ENCODE assay signal across 10 mouse cellular contexts in the genomic region with DNA sequence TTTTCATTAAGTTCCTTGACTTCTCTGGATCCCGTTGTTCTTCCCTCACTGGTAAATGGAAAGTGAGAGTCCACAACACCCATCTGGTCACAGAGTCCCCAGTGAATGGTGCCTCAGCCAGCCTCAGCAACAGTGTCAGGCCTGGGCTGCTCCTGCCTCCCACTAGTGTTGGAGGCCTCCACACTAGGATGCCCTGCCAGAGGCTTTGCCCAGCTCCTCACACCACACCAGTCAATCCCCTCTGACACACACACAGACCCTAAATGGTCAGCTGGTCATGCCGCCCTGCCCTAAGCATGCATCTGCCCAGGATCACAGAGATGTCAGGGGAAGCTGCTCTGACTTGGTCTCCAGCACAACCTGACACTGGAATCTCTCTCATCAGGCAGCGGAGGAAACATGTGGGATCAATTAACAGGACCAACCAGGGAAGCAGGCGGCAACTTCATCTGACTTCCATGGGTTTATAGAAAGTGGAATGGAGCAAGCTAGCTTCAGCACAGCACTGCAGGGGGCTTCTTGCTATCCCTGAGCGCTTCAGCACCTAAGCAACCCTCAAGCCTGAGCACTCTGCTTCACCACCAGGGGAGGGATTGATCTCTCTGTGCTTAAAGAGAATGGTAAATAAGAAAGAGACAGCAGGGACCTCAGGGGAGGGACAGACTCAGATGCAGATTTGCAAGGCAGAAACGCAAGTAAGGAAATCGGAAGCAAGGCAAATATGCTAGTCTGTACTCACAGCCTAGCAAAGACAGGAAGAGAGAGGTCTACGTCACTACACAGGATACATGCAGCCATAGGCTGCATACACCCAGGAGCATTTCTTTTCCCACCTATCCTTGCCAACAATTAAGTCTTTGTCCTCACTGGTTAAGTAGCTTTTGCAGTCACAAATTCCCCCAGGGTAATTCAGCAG. TPM values are rescaled to one million over a fixed set of nuclear protein-coding genes. Genes with fewer than 3 reads are reported as not detected.
DNase-seq lines count a peak whose midpoint lies in the region; ATAC-seq and TF ChIP-seq lines count a peak whose summit lies in the region.
"Had no signal": no experiment of that assay in that cellular context is flagged by ENCODE, and none has a peak within 500 bp of the region (broad histone marks: within the 10 kb centered on the region; RNA-seq: fewer than 3 reads in every experiment).

No protein-coding gene starts in this region.

- H3K36me3 ChIP-seq in heart, embryonic 12.5 days, result no peaks in the 10 kb centered on the region
- no peaks in the 10 kb centered on the region for H3K36me3 ChIP-seq in hindbrain, embryonic 11.5 days (ENCODE audit: control insufficient read depth, insufficient read depth, low read length)
- no peaks in the 10 kb centered on the region for H3K36me3 ChIP-seq in midbrain, postnatal 0 days (ENCODE audit: insufficient read depth, low read length)

- H3K4me3 ChIP-seq in heart, embryonic 12.5 days, result 0 out of 2 replicates have a peak overlapping the region, but pooled peaks have one; percentile 13
- H3K4me3 ChIP-seq in hindbrain, embryonic 11.5 days (ENCODE audit: low read depth, low read length), result no peak overlapping the region
- H3K4me3 ChIP-seq in midbrain, postnatal 0 days (ENCODE audit: low read depth, low read length), result no peak overlapping the region
- H3K4me3 ChIP-seq: left cerebral cortex, adult 2 months had no signal

- peaks cover 14% of the 10 kb centered on the region for H3K4me1 ChIP-seq in heart, embryonic 12.5 days (replicated peaks)
- no peaks in the 10 kb centered on the region for H3K4me1 ChIP-seq in hindbrain, embryonic 11.5 days (replicated peaks; ENCODE audit: control insufficient read depth, insufficient read depth, low read length)
- H3K4me1 ChIP-seq in midbrain, postnatal 0 days (ENCODE audit: insufficient read depth, low read length), result no peaks in the 10 kb centered on the region

- intact Hi-C loops in heart, postnatal 14 days (cut with DNase I), result no loop called here

- peak overlapping the region; percentile 53 for H3K4me2 ChIP-seq in heart, embryonic 12.5 days
- no peak overlapping the region for H3K4me2 ChIP-seq in hindbrain, embryonic 11.5 days (replicated peaks; ENCODE audit: low read depth, low read length)
- peak overlapping the region; percentile 4; the same call in 1 of the 2 replicates for H3K4me2 ChIP-seq in midbrain, postnatal 0 days (ENCODE audit: low read depth, low read length, poor library complexity, severe bottlenecking)

- 13% methylated on average over 8 of the region's 8 CpGs for WGBS in heart, embryonic 12.5 days
- WGBS in hindbrain, embryonic 11.5 days, result 24% methylated on average over 8 of the region's 8 CpGs
- WGBS in midbrain, postnatal 0 days, result 22% methylated on average over 8 of the region's 8 CpGs

- TF ChIP-seq POLR2A in brain, embryonic 14.5 days (IDR thresholded peaks at IDR 0.05; ENCODE audit: borderline replicate concordance, extremely low read depth, insufficient read depth, insufficient read length, poor library complexity, severe bottlenecking), result no peak

- no peaks in the 10 kb centered on the region for H3K9me3 ChIP-seq in heart, embryonic 12.5 days (replicated peaks)
- H3K9me3 ChIP-seq in hindbrain, embryonic 11.5 days (ENCODE audit: control insufficient read depth, low read length), result no peaks in the 10 kb centered on the region
- no peaks in the 10 kb centered on the region for H3K9me3 ChIP-seq in midbrain, postnatal 0 days (ENCODE audit: low read length)

- ATAC-seq in heart, embryonic 12.5 days (ENCODE audit: insufficient number of reproducible peaks, low FRiP score), result peak; percentile 61
- ATAC-seq in hindbrain, embryonic 11.5 days (ENCODE audit: low FRiP score), result no peak
- peak; percentile 79 for ATAC-seq in midbrain, postnatal 0 days (ENCODE audit: low FRiP score)

- H3K27ac ChIP-seq in heart, embryonic 12.5 days (ENCODE audit: poor library complexity, severe bottlenecking), result peak overlapping the region; percentile 43; the same call in 1 of the 2 replicates
- H3K27ac ChIP-seq in hindbrain, embryonic 11.5 days (ENCODE audit: low read depth, low read length), result no peak overlapping the region
- no peak overlapping the region for H3K27ac ChIP-seq in midbrain, postnatal 0 days (ENCODE audit: low read depth, low read length)
- H3K27ac ChIP-seq: left cerebral cortex, adult 2 months had no signal

- H3K9ac ChIP-seq in heart, embryonic 12.5 days, result no peak overlapping the region
- H3K9ac ChIP-seq in hindbrain, embryonic 11.5 days (ENCODE audit: low read depth, low read length), result no peak overlapping the region
- no peak overlapping the region for H3K9ac ChIP-seq in midbrain, postnatal 0 days (replicated peaks; ENCODE audit: low read length, poor library complexity, severe bottlenecking)

- no peak for DNase-seq in heart, postnatal 14 days
- DNase-seq in brain, embryonic 14.5 days (ENCODE audit: low read depth), result peak; percentile 63
- peak; percentile 40 for DNase-seq in hindbrain, embryonic 11.5 days (ENCODE audit: low spot score)
- peak; percentile 15 for DNase-seq in midbrain, postnatal 0 days (ENCODE audit: low spot score)
- DNase-seq in left cerebral cortex, adult 8-10 months (ENCODE audit: low spot score in 2 of 2), result no peak
- DNase-seq in Muller cell, postnatal 12 days (ENCODE audit: inconsistent ontology term), result no peak
- no peak for DNase-seq in adrenal gland, postnatal 14 days
- DNase-seq: thymus, postnatal 25 days had no signal

- TF ChIP-seq CTCF in brain, embryonic 14.5 days (IDR thresholded peaks at IDR 0.05; ENCODE audit: borderline replicate concordance, extremely low read depth, insufficient read depth, insufficient read length), result peak; percentile 5; the same call in 1 of the 2 replicates
- peak; percentile 48 for TF ChIP-seq CTCF in midbrain, postnatal 0 days (IDR thresholded peaks at IDR 0.05)

- no peaks in the 10 kb centered on the region for H3K27me3 ChIP-seq in heart, embryonic 12.5 days (replicated peaks)
- H3K27me3 ChIP-seq in hindbrain, embryonic 11.5 days (ENCODE audit: control insufficient read depth, insufficient read depth, low read length), result no peaks in the 10 kb centered on the region
- H3K27me3 ChIP-seq in midbrain, postnatal 0 days (ENCODE audit: insufficient read depth, low read length), result no peaks in the 10 kb centered on the region

RNA-seq across cellular contexts. Expression of a gene that starts 45.6 kb away (rescaled TPM):
- polyA plus RNA-seq in heart, embryonic 12.5 days (2016; fragmentation: Nextera tagmentation; extraction: Ambion mirVana), result 49.9 and 50.6 TPM in 2 replicates
- 10 to 100 TPM; 26.7 to 28.4 TPM for total RNA-seq in heart, postnatal 14 days (2021)
- polyA plus RNA-seq in brain, embryonic 14.5 days (2012; rRNA removed), result 4.3 and 7.9 TPM in 2 replicates
- polyA plus RNA-seq in hindbrain, embryonic 11.5 days (2014; fragmentation: Nextera tagmentation; extraction: Ambion mirVana), result 32.7 and 33.8 TPM in 2 replicates
- total RNA-seq in midbrain, postnatal 0 days (2014; rRNA removed), result 11.5 and 15.0 TPM in 2 replicates
- polyA plus RNA-seq in midbrain, postnatal 0 days (2015; fragmentation: Nextera tagmentation; extraction: Ambion mirVana), result 13.1 and 13.3 TPM in 2 replicates
- 10 to 100 TPM in 2 of 4 experiments, 1 to 10 TPM in 2; 6.7 to 14.7 (median 10.1) TPM for total RNA-seq in left cerebral cortex, adult 8-10 months (2022)
- 23.4 and 112 TPM in 2 replicates for total RNA-seq in adrenal gland, postnatal 14 days (2021)

Comparison
In these comparisons a context has a peak if more than half of its experiments do, and no peak if none do; other contexts are left out.
1. DNase-seq: peak in brain, embryonic 14.5 days (single experiment), hindbrain, embryonic 11.5 days (single experiment) and midbrain, postnatal 0 days (single experiment); none in heart, postnatal 14 days (0 of 2), left cerebral cortex, adult 8-10 months (0 of 2), Muller cell, postnatal 12 days (single experiment) and adrenal gland, postnatal 14 days (single experiment).